Mouse (Mus musculus) CH12.LX (cell line): ENCODE results near the gene Gm8126. TPM values are rescaled to one million over a fixed set of nuclear protein-coding genes. Genes with fewer than 3 reads are reported as not detected.
"Not testable (repeated sequence)": the region's sequence is repeated elsewhere in the genome, so short reads cannot be mapped to it uniquely, and the experiment has no call there.

Experiments used
- DNase-seq: peaks from one replicate; pipeline ENCODE4 v3.0.0-alpha.2; 2013; ENCODE audit errors: extremely low read depth
- H3K27ac ChIP-seq: 2 replicates; pipeline ENCODE4 v1.5.1; 2012; ENCODE audit warnings: low read depth, mild to moderate bottlenecking, control low read depth, moderate library complexity; ENCODE audit not compliant: insufficient read depth
- H3K27me3 ChIP-seq: replicated peaks from 2 replicates; pipeline ENCODE3; 2012; ENCODE audit warnings: inconsistent platforms
- H3K36me3 ChIP-seq, 2 experiments: replicated peaks in 1 of 2; 2 replicates each; pipeline versions ENCODE3 to v1.6.1; 2012; ENCODE audit warnings: inconsistent platforms in 1 of 2, low read length in 1 of 2, mild to moderate bottlenecking in 1 of 2, mixed read lengths in 1 of 2, moderate library complexity in 1 of 2; ENCODE audit not compliant: control insufficient read depth in 1 of 2, insufficient read depth in 1 of 2
- H3K4me1 ChIP-seq, 2 experiments: 2 replicates each; pipeline ENCODE4 v1.6.1; 2012; ENCODE audit warnings: inconsistent platforms in 1 of 2, moderate library complexity in 1 of 2; ENCODE audit not compliant: insufficient read depth in 2 of 2, control insufficient read depth in 1 of 2
- H3K4me2 ChIP-seq: 2 replicates; pipeline ENCODE4 v1.6.1; 2012; ENCODE audit warnings: low read depth, mild to moderate bottlenecking, control low read depth; ENCODE audit not compliant: poor library complexity, insufficient read depth, severe bottlenecking
- H3K4me3 ChIP-seq, 3 experiments: fragments of 150-350 bp in 1 of 3; sonication (generic) in 1 of 3; replicated peaks in 1 of 3; 2 replicates each; pipeline versions ENCODE3 to v1.5.1; 2011 to 2012; ENCODE audit warnings: low read depth in 2 of 3, low read length in 2 of 3, mild to moderate bottlenecking in 2 of 3, moderate library complexity in 2 of 3, control low read depth in 1 of 3, improper control_type of control experiment in 1 of 3, inconsistent platforms in 1 of 3, mixed read lengths in 1 of 3; ENCODE audit not compliant: poor library complexity in 1 of 3
- H3K79me2 ChIP-seq: replicated peaks from 2 replicates; pipeline ENCODE4 v1.6.1; 2012; ENCODE audit warnings: mild to moderate bottlenecking, moderate library complexity; ENCODE audit not compliant: control insufficient read depth, poor library complexity, insufficient read depth, severe bottlenecking; ENCODE audit errors: extremely low read depth
- H3K9ac ChIP-seq: 2 replicates; pipeline ENCODE4 v1.6.1; 2012; ENCODE audit warnings: low read depth, mild to moderate bottlenecking, control low read depth, moderate library complexity; ENCODE audit not compliant: insufficient read depth
- H3K9me3 ChIP-seq: replicated peaks from 2 replicates; pipeline ENCODE3; 2012; ENCODE audit warnings: low read length, inconsistent platforms, mixed read lengths
- dilution Hi-C: fragments of 300-500 bp; cut with MboI; formaldehyde crosslinking; loops from 2 replicates; pipeline ENCODE4 v1.14.3; 2020; ENCODE audit warnings: low sequenced_read_pairs; ENCODE audit not compliant: extremely low pct_unique_long_range_greater_than_20kb, extremely low pct_ligation_motif_present
- in situ Hi-C: fragments of 300-500 bp; cut with MboI; formaldehyde crosslinking; loops from 3 replicates; pipeline ENCODE4 v1.14.3; 2019; ENCODE audit warnings: low sequenced_read_pairs, low pct_ligation_motif_present, low pct_unique_long_range_greater_than_20kb, mixed read lengths
- polyA plus RNA-seq: library from polyadenylated mRNA; unstranded; fragments of >175 nt; gene quantifications from 2 replicates; pipeline ENCODE4 v1.2.1, GENCODE M21; 2012; ENCODE audit warnings: low read depth; ENCODE audit not compliant: insufficient read length
- total RNA-seq, 2 experiments: library from RNA; depleted of rRNA; stranded (reverse); fragments of 300-350 nt in 1 of 2; fragments of >200 nt in 1 of 2; gene quantifications; 2 replicates each; pipeline ENCODE4 v1.2.3; 2012 to 2014

Gm8126 gene
- 0.08 TPM in 1 of 2 replicates, not detected in the other for total RNA-seq (2012; rRNA removed)
- total RNA-seq (2014; rRNA removed): 0.12 TPM in 1 of 2 replicates, not detected in the other
- not detected in 2 replicates for polyA plus RNA-seq

DNA sequence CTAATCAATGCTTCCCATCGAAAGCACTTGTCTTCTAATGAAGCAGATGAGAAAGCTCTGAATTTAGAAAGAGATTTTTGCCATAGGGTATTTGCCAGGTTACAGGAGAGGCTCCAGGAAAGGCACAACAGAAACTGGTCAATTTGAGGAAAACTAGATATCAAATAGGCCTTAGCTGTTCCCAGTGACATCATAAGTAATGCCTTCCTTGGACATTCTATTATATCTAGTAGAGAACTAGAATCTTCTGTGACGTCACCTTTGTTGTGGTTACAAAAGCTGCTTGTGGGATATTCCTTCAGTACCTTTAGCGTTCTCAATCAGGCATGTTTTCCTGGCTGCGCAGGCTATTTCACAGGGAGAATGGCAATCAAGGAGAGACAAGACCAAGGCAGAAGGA, at the start of gene Gm8126:
Gm8126 (plus strand) TSS at position 301 of the 400 bp plus-strand sequence.
- dilution Hi-C loops, H3K36me3 ChIP-seq: not testable (repeated sequence)

DNA sequence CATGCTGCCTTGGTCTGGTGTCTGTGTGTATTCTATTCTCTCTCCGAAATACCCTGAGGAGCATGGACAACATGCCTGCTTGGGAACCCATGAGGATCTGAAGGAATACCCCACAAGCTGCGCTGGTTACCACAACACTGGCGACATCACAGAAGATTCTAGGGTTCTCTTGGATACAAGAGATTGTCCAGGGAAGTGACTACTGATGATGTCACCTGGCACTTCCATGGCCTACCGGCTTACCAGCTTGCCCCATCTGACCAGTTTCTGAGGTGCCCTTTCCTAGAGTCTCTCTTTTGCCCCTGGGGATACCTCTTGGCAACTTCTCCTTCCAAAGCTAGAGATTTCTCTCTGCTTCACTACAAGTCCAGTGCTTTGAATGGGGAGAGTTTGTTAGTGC, 23.2 kb upstream of the Gm8126 start, which contains the start of gene Gm8122:
Gm8122 (minus strand) TSS at position 101 of the 400 bp plus-strand sequence.
- H3K9ac ChIP-seq, H3K4me1 ChIP-seq, in situ Hi-C loops, H3K27me3 ChIP-seq, H3K36me3 ChIP-seq, DNase-seq, H3K4me2 ChIP-seq, H3K27ac ChIP-seq, H3K9me3 ChIP-seq, dilution Hi-C loops, H3K4me3 ChIP-seq, H3K79me2 ChIP-seq: not testable (repeated sequence)

More for the DNA sequence above, at the start of gene Gm8126:
- DNase-seq, H3K27ac ChIP-seq, H3K9me3 ChIP-seq, H3K27me3 ChIP-seq, H3K79me2 ChIP-seq, in situ Hi-C loops, H3K4me1 ChIP-seq, H3K4me2 ChIP-seq, H3K4me3 ChIP-seq, H3K9ac ChIP-seq: not testable (repeated sequence)

DNA sequence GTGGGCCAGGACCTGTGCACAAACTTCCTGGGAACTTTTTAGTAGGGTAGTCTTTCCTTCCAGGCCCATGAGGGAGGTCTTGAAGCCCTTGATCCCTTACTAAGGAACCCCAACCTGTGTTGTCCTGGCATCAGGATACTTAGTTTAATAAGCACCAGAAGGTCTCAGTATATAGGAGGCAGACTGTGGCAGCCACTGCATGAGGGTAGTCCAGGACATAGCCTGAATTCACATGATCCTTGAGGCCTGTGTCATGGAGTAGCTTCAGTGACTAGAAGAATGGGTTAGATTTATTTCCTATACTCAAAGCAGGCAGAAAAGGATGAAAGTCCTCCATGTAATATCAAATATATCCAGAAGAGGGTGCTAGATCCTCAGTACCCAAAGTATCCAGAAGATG, 20.7 kb upstream of the Gm8126 start:
- dilution Hi-C loops, H3K79me2 ChIP-seq, in situ Hi-C loops: not testable (repeated sequence)

DNA sequence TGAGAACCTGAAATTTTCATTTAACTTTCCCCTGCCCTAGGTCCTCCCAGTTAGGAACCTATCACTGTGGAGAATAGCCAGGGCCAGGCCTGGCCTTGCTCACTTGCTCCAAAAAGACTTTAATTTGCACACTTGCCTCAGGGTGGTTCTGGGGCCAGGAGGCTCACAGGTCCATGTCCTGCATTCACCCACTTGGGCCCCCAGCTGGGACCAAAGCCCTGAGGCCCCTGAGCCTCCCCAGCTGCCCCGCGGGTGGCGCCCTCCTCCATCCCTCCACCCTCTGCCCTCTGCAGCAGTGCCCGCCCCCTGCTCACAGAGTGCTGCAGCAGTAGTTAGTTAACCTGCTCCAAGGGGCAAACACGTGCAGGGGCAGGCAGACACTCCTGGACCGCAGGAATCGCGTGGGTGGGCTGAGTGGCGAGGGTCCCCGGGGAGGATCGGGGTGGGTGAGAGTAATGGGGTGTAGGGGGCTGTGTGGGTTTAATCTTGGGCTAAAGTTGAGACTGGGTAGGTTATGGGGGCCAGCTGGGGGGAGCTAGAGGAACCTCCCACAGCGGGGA, 8.8 kb upstream of the Gm8126 start:
- H3K27me3 ChIP-seq, dilution Hi-C loops, H3K27ac ChIP-seq, H3K79me2 ChIP-seq, H3K4me3 ChIP-seq, H3K36me3 ChIP-seq, H3K4me2 ChIP-seq, DNase-seq, H3K4me1 ChIP-seq, H3K9ac ChIP-seq, in situ Hi-C loops, H3K9me3 ChIP-seq: not testable (repeated sequence)

More for the DNA sequence above, 20.7 kb upstream of the Gm8126 start:
- H3K4me1 ChIP-seq, H3K9me3 ChIP-seq, DNase-seq, H3K4me3 ChIP-seq, H3K9ac ChIP-seq, H3K27ac ChIP-seq, H3K4me2 ChIP-seq, H3K27me3 ChIP-seq, H3K36me3 ChIP-seq: not testable (repeated sequence)

DNA sequence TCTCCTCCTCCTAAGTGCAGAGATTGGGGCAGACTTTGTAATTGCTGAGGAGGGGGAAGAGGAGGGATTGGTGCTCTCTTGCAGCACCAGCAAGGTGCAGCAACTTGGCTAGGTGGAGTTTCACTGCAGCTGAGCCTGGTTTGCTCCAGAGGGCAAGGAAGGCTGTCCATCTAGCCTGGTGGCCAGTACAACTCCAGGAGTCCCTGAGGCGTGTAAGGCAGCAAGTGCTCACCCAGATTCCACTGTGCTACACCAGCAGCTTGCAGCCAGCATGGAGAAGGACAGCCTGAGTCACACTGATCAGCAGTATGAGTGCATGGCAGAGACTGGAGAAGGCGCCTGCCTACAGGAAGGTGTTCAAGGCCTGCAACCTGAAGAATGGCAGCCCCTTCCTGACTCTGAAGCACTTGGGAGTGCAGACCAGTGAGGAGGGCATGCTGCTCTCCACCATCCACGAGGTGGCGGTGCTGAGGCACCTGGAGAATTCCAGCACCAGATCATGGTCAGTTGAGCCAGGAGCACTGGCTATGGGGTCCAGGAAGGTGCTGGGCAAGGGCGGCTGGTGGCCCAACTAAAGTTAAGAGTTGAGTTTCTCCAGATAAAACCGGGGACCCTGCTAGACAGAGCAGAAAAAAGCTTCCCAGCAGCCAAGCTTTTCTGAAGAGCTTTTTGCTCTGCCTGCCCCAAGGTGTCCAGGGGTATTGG, 7.7 kb upstream of the Gm8126 start:
- H3K27me3 ChIP-seq, H3K4me2 ChIP-seq, DNase-seq, H3K9ac ChIP-seq, H3K9me3 ChIP-seq, in situ Hi-C loops, H3K27ac ChIP-seq, H3K4me3 ChIP-seq, H3K36me3 ChIP-seq, H3K4me1 ChIP-seq, dilution Hi-C loops, H3K79me2 ChIP-seq: not testable (repeated sequence)

DNA sequence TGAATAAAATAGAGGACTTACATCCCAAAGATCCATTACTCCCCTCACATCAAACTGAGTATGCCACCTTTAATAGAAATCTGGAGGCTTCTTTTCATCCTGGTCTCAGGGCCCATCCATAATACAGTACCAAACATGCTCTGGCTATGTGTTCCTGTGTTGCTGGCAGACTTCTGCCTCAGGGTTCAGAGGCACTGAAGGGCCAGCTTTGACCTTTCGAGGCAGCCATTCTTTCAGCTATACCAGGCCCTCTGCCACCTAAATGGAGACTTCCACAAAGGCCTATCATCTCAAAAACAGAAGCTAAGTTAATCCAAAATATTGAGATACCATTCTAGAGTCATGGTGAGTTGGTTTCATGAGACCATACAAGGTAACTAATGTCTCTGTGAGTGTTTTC, 1.9 kb upstream of the Gm8126 start:
- H3K27me3 ChIP-seq, H3K79me2 ChIP-seq, H3K9ac ChIP-seq, H3K36me3 ChIP-seq, dilution Hi-C loops, H3K27ac ChIP-seq, DNase-seq, H3K9me3 ChIP-seq, H3K4me2 ChIP-seq, in situ Hi-C loops, H3K4me1 ChIP-seq, H3K4me3 ChIP-seq: not testable (repeated sequence)
